Comparison of ENCODE assay signal across 8 mouse cellular contexts in the genomic region with DNA sequence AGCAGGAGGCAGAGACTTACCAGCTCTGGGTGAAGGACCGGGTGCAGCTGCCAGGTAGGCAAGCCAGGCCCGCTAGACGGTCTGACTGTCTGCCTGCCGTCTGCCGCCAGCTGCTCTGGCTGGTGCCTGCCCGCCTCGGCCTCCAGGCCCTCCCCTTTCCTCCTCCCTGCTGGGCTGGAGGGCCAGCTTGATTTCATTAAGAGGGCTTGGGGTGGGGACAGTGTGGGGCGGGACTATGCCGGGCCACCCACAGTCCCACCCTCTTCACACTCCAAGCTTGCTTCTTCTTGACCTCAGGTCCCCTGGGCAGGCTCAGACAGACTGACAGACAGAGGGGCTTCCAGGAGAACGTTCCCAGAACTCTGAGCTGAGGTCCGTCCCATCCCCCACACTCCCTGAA. TPM values are rescaled to one million over a fixed set of nuclear protein-coding genes. Genes with fewer than 3 reads are reported as not detected.
DNase-seq lines count a peak whose midpoint lies in the region; ATAC-seq lines count a peak whose summit lies in the region.

A gene (minus strand): TSS at position 237 of the 400 bp plus-strand sequence.

- peaks cover 26% of the 10 kb centered on the region; the same call in 1 of the 2 replicates for H3K27me3 ChIP-seq in forebrain, embryonic 12.5 days

- peaks cover 27% of the 10 kb centered on the region for H3K4me1 ChIP-seq in forebrain, embryonic 12.5 days

- H3K9ac ChIP-seq in forebrain, embryonic 12.5 days: no peak within 1 kb of the TSS

- H3K36me3 ChIP-seq in forebrain, embryonic 12.5 days (replicated peaks): no peaks in the 10 kb centered on the region

- peak; percentile 77 for ATAC-seq in forebrain, embryonic 12.5 days (ENCODE audit: low FRiP score)
- no peak for ATAC-seq in monocyte, adult 5-6 weeks (replicated peaks; ENCODE audit: insufficient number of reproducible peaks, low FRiP score, low TSS enrichment, poor library complexity, severe bottlenecking)

- no peaks in the 10 kb centered on the region for H3K9me3 ChIP-seq in forebrain, embryonic 12.5 days

- intact Hi-C loops in heart, postnatal 14 days (cut with DNase I): no loop called here

- H3K4me3 ChIP-seq in forebrain, embryonic 12.5 days (replicated peaks): peak within 1 kb of the TSS; percentile 19; the same call in 1 of the 2 replicates

- WGBS in forebrain, embryonic 12.5 days: 1% methylated on average over 11 of the region's 11 CpGs

- peak within 1 kb of the TSS; percentile 46; the same call in 1 of the 2 replicates for H3K27ac ChIP-seq in forebrain, embryonic 12.5 days

- DNase-seq in ovary, postnatal 10 days (ENCODE audit: low spot score): peak; percentile 39
- DNase-seq in ovary, adult 18-20 months (ENCODE audit: low spot score): no peak
- peak; percentile 69 to 71 for DNase-seq in heart, postnatal 14 days
- DNase-seq in layer of hippocampus, postnatal 14 days (ENCODE audit: low spot score in 2 of 2): peak in 1 of 2 experiments; percentile 32
- DNase-seq in lung, postnatal 14 days: peak; percentile 57
- DNase-seq in testis, postnatal 10 days (ENCODE audit: low spot score): peak; percentile 68

- peak within 1 kb of the TSS; percentile 19 for H3K4me2 ChIP-seq in forebrain, embryonic 12.5 days

RNA-seq across cellular contexts. Expression of the gene that starts here (rescaled TPM):
- 13.9 and 19.4 TPM in 2 replicates for polyA plus RNA-seq in forebrain, embryonic 12.5 days (2016; fragmentation: Nextera tagmentation; extraction: Ambion mirVana)
- total RNA-seq in heart, postnatal 14 days (2021): 10 to 100 TPM; 10.5 to 12.5 TPM
- total RNA-seq in layer of hippocampus, postnatal 14 days (2021): 10 to 100 TPM; 20.7 to 22.6 TPM
- total RNA-seq in monocyte, adult 5-6 weeks (2017): not detected in 3 replicates

Comparison
In these comparisons a context has a peak if more than half of its experiments do, and no peak if none do; other contexts are left out.
1. RNA of the gene that starts here (total RNA-seq): 20.7 to 22.6 TPM in layer of hippocampus, postnatal 14 days and 10.5 to 12.5 TPM in heart, postnatal 14 days; not detected in monocyte, adult 5-6 weeks; every median in the first group is over 10 times any median in the second.